Mouse (Mus musculus): ENCODE results near the gene Tmem217.

GRCm38 (mm10) chr17:29494732-29495076 is 57.5 kb downstream of the Tmem217 start:
- no peak; the same call in 1 of the 2 replicates for TF ChIP-seq SMC3 (IDR thresholded peaks at IDR 0.05; ENCODE audit: low read depth, low read length)
- TF ChIP-seq ZKSCAN1 (IDR thresholded peaks at IDR 0.05; ENCODE audit: borderline replicate concordance, low read depth, low read length): no peak
- TF ChIP-seq GABPA (IDR thresholded peaks at IDR 0.05; ENCODE audit: insufficient replicate concordance, low read depth, low read length): no peak
- TF ChIP-seq POLR2AphosphoS2 (IDR thresholded peaks at IDR 0.05; ENCODE audit: low read depth, low read length): no peak
- TF ChIP-seq ZNF384 (IDR thresholded peaks at IDR 0.05; ENCODE audit: low read depth, low read length): no peak
- no peak for TF ChIP-seq E2F4 (IDR thresholded peaks at IDR 0.05; ENCODE audit: insufficient replicate concordance, low read depth, low read length)
- TF ChIP-seq ZC3H11A (IDR thresholded peaks at IDR 0.05; ENCODE audit: low read depth, low read length): no peak
- no peak for TF ChIP-seq CTCF (conservative IDR thresholded peaks at IDR 0.05 in 1 of 2, IDR thresholded peaks at IDR 0.05 in 1 of 2; ENCODE audit: low read depth in 2 of 2, low read length in 2 of 2)

All from CH12.LX (cell line).